Mouse (Mus musculus) cerebellum, postnatal 36 days (tissue): ENCODE data around the gene 9530077C05Rik.
"Not testable (repeated sequence)": the region's sequence is repeated elsewhere in the genome, so short reads cannot be mapped to it uniquely, and the experiment has no call there.

Source experiments
- DNase-seq, 2 experiments: peaks; one replicate each; pipeline ENCODE4 v3.0.0; 2021 to 2022; ENCODE audit warnings: mixed read lengths in 2 of 2

The 9530077C05Rik gene

GRCm38 (mm10) chr9:22411002-22411857, at the start of gene 9530077C05Rik:
Gene 9530077C05Rik, plus strand, starts transcription at chr9:22411513.
- peak; percentile 98 for DNase-seq

GRCm38 (mm10) chr9:22366221-22366620, 45.1 kb upstream of the 9530077C05Rik start:
- no peak for DNase-seq

GRCm38 (mm10) chr9:22366621-22367020, 44.7 kb upstream of the 9530077C05Rik start:
- no peak for DNase-seq

- no peak for DNase-seq
Measured at GRCm38 (mm10) chr9:22368030-22368429, 43.3 kb upstream of the 9530077C05Rik start.

GRCm38 (mm10) chr9:22372760-22373159, 38.6 kb upstream of the 9530077C05Rik start:
- DNase-seq = peak in 1 of 2 experiments; percentile 8

GRCm38 (mm10) chr9:22376086-22376485, 35.2 kb upstream of the 9530077C05Rik start:
- no peak for DNase-seq

- no peak for DNase-seq
Measured at GRCm38 (mm10) chr9:22385890-22386289, 25.4 kb upstream of the 9530077C05Rik start.

GRCm38 (mm10) chr9:22387901-22388300, 23.4 kb upstream of the 9530077C05Rik start:
- DNase-seq = no peak

GRCm38 (mm10) chr9:22388401-22388980, 22.8 kb upstream of the 9530077C05Rik start:
- DNase-seq = peak; percentile 5 to 9

GRCm38 (mm10) chr9:22389021-22389476, 22.3 kb upstream of the 9530077C05Rik start, which contains the start of gene Anln:
Gene Anln, minus strand, starts transcription at chr9:22389188.
- peak; percentile 85 to 88 for DNase-seq

- no peak for DNase-seq
Measured at GRCm38 (mm10) chr9:22389736-22390245, 21.5 kb upstream of the 9530077C05Rik start.

- DNase-seq = no peak
Measured at GRCm38 (mm10) chr9:22390390-22390789, 20.9 kb upstream of the 9530077C05Rik start.

GRCm38 (mm10) chr9:22394725-22395124, 16.6 kb upstream of the 9530077C05Rik start:
- no peak for DNase-seq

- no peak for DNase-seq
Measured at GRCm38 (mm10) chr9:22399021-22399420, 12.3 kb upstream of the 9530077C05Rik start.

GRCm38 (mm10) chr9:22402001-22402400, 9.3 kb upstream of the 9530077C05Rik start:
- DNase-seq = no peak

GRCm38 (mm10) chr9:22402976-22403375, 8.3 kb upstream of the 9530077C05Rik start:
- no peak for DNase-seq

- not testable (repeated sequence) for DNase-seq
Measured at GRCm38 (mm10) chr9:22403501-22403900, 7.8 kb upstream of the 9530077C05Rik start.

GRCm38 (mm10) chr9:22405414-22405813, 5.9 kb upstream of the 9530077C05Rik start:
- DNase-seq = no peak

- DNase-seq = not testable (repeated sequence)
Measured at GRCm38 (mm10) chr9:22407633-22408032, 3.7 kb upstream of the 9530077C05Rik start.

GRCm38 (mm10) chr9:22408344-22408743, 3.0 kb upstream of the 9530077C05Rik start:
- DNase-seq = not testable (repeated sequence)

- no peak for DNase-seq
Measured at GRCm38 (mm10) chr9:22409501-22409900, 1.8 kb upstream of the 9530077C05Rik start.

GRCm38 (mm10) chr9:22416187-22416586, 4.9 kb downstream of the 9530077C05Rik start:
- DNase-seq = no peak

- no peak for DNase-seq
Measured at GRCm38 (mm10) chr9:22417547-22417946, 6.2 kb downstream of the 9530077C05Rik start.

GRCm38 (mm10) chr9:22419877-22420276, 8.6 kb downstream of the 9530077C05Rik start:
- no peak for DNase-seq
